Mouse (Mus musculus) c-Kit-positive CD71-positive TER-119-positive erythroid progenitor cells, embryonic 14.5 days (primary cell): ENCODE measurements at regions not wholly inside any gene's neighbourhood (a gene's known extent, or its start where the extent isn't known, plus 50 kb on each side); places are given as distances from the start of the nearest gene placed in this dataset.
"Not testable (repeated sequence)": the region's sequence is repeated elsewhere in the genome, so short reads cannot be mapped to it uniquely, and the experiment has no call there.

ENCODE experiments used
- DNase-seq: peaks from one replicate; pipeline ENCODE4 v3.0.0-alpha.2; 2013; ENCODE audit warnings: low spot score

DNA sequence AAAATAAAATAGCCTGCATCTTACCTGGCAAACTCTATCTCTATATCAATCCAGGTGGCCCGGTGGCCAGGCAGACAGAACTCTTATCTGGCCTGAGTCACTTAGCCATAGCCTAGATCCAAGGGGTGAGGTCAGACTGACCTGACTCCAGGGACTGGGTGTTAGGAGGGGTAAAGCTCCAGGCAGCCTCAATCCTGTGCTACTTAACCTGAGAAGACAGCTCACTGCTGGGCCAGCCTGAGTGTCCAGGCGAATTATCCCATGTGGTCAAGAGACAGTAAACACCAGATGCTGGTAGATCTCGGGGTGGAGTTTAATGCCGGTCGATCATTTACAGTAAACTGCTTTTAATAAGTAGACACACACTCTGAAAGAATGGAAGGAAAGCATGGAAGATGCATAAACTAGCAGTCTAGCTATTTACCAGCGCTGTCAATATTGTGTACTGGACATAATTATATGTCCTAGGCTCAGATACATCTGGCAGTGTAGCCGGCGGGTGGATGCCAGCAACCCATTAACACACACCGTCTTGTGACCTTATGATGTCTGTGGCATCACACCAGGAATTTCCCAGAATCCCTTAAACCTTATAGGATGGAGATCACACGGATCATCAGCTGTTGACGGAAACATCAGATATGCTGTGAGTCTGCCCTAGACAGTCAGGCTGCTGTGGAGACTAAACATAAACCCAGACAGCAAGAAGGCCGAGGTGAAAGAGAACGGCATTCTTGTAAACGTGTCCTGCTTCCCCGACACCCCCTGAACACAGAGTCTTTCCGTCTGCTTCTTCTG, 153.9 kb upstream of the Ubl3 start:
- no peak for DNase-seq

DNA sequence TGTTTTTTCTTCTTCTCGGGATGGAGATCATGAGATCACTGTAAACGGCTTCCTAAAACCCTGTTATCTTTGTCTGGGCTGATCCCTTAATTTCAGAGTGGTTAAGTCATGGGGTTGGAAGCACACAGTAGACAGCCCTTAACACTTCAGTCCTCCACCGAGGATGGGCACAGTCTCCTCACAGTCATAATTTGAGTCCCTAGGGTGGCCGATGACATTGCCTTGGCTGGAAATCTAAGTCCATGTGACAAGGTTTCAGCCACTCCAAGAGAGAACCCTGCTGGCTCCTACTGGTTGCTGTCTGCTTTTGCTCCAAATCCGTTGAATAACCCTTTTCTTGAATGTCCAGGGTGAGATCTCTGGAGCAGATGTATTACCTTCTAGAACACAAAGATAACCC, 152.2 kb upstream of the Ubl3 start:
- DNase-seq = no peak

DNA sequence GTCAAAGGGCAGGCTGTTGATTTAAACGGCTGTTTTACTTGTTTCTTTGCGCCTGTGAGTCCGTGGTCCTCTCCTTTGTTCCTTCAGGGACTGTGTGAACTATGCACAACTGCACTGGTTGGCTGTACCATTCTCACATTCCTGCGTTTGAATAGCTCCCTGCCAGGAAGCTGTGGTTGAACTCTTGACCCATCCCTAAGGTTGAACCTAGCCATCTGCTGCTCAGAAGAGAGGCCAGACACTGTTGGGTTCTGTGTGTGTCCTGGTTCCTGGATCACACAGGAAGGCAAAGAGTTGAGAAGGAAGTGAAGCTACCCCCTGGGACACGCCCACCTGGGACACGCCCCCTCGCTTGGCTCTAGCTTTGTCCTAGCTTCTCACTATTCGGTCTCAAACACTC, 149.3 kb upstream of the Ubl3 start:
- DNase-seq = no peak

DNA sequence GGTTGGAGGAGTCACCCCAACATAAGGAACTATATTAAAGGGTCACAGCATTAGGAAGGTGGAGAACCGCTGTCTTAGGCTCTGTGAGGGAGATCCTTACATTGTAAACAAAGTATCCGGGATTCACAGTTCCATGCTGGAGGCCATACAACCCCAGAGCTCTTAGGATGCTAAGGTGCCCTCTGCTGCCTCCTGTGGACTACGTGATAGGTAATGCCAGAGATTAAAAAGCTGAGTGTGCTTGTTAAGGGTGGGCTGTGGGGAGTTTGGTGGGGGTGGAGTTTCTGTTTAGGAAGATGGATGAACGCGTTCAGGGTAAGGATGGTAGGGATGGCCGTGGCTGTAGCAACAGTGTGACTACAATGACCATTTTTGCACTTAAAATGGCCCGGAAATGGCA, 148.4 kb upstream of the Ubl3 start:
- no peak for DNase-seq

DNA sequence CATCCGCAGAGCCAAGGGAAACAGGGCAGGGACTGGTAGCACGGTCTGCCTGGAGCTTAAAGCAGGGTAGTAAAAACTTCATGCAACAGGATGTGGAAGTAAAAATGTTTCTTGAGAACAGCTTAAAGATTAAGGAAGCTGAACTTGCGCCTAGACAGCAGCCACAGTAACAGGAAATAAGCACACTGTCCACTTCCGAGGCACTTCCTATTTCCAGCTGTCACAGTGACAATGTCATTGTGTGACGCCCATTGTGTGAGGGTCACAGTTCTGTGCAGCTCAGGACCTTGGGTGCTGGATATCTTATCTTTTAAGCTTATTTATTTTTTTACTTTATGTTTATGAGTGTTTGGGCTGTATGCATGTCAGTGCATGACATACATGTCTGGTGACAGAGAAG, 147.7 kb upstream of the Ubl3 start:
- DNase-seq = no peak

DNA sequence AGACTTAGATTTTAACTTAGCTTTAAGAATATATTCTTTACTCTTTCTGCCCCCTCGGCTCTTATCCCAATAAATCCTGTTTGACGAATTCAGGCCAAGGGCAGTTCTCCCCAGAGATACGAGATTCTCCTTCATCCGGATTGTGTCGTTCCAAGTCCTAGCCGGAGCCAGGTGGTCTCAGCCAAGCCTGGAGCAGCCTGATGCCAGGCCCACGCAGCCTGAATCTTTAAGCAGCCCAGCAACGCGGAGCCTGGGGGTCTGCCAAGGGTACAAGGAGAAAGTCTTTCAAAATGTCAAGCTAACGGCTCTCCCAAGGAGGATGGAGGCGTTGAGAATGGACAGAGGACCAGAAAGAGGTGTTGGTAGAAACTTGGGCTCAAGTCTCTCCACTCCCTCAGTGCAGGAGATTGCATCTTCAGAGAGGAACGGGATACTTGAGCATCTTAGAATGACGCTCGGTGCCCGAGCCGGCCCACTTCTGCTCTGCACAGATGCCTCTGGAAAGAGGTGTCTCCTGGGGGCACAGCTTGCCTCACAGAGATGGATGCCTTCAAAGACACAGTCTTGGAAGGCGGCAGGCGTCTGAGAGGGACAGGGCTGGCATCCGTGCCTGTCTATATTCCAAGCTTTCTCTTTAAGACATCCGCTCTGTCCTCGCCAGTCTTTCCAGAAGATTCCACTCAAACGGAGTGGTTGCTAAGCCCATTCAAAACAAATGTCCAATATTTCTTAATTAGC, 145.2 kb upstream of the Ubl3 start:
- no peak for DNase-seq

DNA sequence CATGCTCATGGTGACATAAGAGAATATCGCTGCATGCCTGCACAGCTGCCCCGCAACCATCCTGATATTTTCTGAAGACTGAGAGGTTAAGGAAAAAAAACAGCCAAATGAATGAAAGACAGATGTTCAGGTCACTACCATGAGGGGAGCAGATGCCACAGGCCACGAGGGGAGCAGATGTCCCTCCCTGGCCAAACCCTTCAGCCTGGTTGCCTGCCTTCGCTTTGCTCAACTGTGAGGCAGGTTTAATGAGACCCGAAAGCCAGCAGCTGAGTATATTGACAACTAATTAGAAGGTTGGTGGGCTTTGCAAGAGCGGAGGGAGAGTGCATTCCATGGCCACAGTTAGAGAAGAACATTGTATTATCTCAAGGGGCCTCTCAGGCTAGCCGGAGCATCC, 141.8 kb upstream of the Ubl3 start:
- no peak for DNase-seq

DNA sequence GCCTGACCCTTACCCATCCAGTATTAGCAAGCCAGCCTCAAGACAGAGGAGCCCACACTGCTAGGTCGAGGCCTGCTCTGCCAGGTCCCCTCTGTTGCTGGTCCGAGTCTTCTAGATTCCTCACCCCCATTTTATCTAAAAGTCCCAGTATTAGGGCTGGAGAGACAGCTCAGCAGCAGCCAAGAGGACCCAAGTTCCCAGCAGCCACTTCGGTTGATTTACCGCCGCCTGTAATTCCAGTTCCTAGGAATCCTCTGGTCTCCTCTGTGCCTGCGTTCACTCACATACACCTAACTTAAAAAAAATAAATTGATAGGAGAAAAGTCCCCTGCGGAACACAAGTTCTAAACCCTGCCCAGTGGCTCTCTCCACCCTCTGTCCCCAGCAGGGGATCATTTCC, 138.9 kb upstream of the Ubl3 start:
- no peak for DNase-seq

DNA sequence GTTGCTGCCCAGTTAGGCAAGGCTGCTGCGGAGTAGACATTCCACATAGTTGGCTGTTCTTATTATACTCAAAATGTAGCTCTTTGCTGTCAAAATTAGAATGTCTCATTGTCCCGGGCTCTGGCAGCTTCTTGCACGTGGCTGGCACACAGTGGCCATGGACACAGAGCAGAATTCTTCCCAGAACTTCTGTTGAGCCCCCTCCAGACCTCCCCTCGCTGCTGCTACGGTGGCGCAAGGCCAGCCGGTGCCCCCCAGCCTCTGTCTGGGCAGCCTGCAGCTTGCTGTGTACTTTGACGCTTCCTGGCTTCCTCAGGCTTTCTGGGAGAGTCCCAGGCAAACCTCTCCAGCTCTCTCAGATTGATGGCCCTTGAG, 138.2 kb upstream of the Ubl3 start:
- no peak for DNase-seq

DNA sequence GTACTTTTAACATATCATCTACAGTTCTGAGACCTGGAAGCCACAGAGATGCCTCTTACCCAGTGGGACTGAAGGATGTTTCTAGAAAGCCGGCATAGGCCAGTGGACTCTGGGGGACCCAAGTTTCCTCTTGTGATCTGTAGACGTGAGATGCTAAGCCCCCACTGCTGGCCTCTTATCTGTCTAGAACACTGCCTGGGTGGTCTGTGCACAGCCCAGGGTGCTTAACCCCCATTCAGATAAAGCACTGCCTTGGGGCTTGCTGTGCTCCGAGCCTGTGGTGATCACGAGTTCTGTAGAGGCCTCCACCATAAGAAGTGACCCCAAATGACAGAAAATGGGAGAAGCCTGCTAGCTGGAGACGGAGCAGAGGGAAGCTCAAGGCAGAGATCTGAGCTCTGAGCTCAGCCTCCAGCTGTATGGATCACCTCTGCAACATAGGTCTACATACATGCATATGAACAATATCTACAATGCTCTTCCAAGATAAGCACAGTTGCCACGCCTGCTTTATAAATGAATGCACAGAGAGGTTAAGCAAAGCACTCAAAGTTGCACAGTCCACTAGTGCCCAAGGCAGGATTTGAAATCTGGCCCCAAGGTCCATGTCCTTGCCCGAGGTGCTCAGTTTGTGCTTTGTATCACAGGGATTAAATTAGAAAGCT, 137.7 kb upstream of the Ubl3 start:
- DNase-seq = peak; percentile 52

DNA sequence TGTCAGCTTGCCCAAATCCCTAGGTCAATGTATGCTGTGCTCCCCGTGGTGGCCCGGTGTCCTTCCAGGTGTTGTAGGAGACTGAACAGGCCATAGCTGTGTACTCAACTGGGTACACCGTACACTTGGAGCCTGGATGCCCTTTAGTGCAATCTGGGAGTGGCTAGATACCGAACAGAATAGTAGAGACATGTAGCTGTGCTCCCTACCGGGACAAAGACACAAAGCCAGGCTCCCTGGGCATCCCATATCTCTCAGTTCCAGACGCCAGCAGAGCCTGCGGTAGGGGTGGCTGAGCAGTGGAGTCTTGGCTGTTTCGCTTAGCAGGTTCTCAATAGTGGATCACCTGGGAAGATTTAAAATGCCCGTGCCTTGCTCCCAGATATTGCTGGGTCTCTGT, 136.7 kb upstream of the Ubl3 start:
- peak; percentile 54 for DNase-seq

DNA sequence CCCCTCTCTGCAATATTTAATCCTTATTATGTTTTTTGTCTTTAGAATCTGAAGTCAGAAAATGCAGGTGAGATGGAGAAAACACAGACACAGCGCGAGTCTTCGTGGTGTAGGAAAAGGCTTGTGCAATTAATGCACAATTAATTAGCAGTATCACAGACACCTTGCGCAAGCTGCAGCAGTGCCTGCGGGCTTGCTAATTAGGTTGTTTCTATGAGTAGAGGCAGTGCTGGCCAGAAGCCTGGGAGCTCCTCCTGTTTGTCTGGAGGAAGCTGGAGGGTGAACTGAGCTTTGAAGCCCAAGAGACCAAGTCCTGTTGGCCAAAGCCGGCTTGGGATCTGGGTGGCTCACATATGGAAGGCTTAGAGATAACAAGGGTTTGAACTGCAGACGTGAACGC, 135.9 kb upstream of the Ubl3 start:
- DNase-seq = no peak

DNA sequence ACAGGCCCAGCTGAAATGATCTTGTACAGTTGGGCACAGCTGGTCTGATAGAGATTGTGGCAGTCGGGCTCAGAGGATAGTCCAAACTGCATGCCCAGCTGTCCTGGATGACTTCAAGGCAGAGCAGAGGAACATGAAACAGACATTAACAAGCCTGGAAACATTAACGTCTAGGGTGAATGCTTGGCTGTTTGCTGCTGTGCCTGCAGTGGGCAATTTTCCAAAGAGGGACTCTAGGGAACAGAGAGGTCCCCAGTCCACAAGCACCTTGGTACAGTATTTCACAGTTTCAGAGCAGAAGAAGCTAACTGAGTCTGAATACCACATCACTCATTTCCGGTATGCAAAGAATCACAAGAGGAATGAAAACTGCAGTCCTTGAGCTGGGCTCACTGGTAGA, 135.2 kb upstream of the Ubl3 start:
- no peak for DNase-seq

DNA sequence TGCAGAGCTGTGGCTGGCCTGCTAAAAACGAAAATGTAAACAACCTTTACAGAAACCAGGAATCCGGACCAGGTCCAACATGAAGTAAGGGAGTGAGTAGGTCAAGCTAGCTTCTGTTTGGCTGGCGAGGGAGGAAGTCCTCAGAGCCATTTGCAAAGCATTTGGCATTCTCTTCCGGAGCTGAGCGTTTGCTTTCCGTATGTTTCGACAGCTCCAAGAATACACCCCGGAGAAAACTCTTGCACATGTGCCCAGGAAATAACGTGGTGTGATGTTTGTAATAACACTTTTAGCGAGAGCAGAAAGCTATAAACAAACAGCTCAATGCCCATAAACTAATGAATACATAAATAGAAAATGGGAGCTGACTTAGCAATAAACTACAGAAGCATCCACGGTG, 131.6 kb upstream of the Ubl3 start:
- DNase-seq = no peak

DNA sequence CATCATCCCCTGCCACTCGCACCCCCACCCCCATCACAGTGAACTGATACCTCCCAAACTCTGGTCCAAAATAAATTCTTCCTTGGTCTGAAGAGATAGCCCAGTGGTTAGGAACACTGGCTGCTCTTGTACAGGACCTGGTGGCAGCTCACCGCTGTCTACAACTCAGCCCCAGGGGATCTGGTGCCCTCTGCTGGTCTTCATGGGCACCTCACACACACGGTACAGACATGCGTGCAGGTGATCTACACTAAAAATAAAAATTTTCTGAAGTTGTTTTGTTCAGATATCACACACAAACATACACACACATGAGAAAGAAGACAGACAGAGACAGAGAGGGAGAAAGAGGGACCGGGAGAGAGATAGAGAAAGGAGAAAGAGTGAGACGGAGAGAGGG, 130.0 kb upstream of the Ubl3 start:
- DNase-seq = no peak

DNA sequence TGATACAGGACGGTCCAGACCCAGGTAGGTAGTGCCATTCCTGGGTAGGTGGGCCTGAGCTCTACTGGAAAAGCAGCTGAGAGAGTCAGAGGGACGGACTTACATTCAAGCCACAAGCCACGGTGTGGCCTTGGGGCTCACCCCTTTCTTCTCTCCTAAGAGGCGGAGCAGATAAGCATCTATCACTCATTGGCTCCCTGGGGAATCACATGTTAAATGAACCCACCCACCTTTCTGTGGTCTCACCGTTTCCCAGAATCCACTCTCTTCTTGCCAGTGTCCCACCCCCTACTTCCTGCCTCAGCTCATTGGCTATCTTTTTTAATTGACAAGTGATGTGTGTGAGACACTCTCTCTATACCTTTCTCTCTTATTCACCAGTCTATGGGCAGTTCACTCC, 127.8 kb upstream of the Ubl3 start:
- no peak for DNase-seq

DNA sequence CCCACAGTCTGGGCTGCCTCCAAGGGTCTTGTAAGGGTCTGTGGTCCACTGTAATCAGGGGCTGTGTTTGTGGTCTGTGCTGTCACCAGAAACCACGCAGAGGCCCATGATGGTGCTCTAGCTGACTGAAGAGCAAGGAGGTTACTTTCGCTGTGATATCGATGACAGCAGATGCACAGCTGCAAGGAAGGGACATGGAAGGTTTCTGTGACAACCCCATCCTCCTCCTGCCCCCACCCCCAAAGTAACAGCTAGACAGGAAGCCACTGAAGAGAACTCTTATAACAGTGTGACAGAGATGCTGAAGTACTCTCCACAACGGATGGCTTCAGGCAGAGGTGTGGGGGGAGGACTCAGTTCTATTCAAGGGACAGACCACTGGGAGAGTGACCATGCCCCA, 127.0 kb upstream of the Ubl3 start:
- no peak for DNase-seq

DNA sequence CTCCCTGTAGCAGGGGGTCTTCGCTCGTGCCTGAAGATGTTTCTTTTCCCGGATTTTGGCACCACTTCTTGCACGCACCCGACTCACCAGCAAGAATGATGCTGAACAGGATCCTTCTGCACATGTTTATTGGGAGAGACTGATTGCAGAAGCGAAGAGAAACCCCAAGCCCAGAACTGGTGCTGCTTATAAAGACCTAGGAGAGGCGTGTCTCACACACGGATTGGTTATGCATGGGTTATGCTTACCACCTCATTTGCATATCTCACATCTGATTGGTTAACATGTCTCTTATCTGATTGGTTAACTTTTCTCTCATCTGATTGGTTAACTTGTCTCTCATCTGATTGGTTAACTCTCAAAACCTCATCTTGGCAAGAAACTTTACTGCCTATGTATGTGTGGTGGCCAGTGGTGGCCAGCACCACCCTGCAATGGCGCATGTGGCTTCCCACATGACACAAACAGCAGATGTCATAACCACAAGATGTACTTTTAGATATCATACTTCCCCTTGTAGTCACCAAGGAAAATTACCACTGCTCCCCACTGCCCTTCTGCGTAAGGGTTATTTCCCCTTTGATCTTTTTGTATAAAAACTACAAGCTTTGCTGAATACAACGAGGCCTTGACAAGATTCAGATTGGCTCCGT, 125.8 kb upstream of the Ubl3 start:
- DNase-seq = not testable (repeated sequence)

DNA sequence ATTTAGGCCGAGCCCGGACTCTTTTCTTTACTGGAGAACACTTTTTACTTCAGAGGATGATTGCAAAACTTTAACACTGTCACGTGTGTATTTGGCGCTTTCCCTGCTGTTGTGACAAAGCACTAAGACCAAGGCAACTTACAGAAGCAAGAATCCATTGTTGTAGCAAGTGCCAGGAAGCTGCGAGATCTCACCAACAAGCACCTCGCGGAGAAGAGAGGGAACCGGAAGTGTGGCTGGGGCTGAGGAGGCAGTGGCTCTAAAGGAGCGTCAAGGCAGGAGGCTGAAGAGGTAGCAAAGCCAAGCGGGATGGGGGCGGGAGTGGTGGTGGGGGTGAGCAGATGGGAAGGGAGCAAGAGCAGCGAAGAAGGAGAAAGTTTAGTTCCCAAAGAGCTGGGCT, 121.7 kb upstream of the Ubl3 start:
- DNase-seq = no peak

DNA sequence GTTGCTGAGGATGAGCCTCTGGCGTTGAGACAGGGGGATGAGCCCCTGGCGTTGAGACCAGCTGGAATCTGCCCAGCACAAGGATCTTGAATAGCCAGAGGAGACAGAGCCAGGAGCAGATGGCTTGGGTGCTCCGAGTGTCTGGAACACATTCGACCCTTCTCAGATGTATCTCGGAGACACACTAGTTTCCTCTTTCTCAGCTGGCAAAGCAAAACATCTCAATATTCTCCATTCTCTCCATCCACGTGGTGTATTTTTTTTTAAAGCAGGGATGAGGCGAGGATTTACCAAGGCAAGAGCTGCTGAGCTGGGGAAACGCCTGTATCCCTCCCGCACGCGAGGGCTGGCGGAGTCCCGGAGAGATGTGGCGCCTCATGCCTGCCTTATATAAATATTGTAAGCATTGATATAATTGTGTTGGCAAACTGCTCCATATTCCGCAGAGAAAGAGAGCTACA, 109.7 kb upstream of the Ubl3 start:
- DNase-seq = no peak

DNA sequence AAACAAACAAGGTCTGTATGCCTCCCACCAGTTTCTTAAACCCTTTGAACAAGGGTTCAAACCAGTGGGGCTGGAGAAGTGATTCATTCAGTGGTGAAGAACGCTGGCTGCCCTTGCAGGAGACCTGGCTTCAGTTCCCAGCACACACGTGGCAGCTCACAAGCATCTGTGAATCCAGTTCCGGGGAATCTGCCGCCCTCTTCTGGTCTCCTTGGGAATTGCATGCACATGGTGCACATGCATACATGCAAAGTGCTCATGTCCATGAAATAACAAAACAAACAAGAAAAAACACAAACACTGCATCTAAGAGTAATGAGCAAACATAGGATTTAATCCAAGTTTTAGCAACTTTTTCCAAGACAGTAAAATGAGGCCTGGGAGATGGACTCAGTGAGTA, 108.5 kb upstream of the Ubl3 start:
- DNase-seq = no peak

DNA sequence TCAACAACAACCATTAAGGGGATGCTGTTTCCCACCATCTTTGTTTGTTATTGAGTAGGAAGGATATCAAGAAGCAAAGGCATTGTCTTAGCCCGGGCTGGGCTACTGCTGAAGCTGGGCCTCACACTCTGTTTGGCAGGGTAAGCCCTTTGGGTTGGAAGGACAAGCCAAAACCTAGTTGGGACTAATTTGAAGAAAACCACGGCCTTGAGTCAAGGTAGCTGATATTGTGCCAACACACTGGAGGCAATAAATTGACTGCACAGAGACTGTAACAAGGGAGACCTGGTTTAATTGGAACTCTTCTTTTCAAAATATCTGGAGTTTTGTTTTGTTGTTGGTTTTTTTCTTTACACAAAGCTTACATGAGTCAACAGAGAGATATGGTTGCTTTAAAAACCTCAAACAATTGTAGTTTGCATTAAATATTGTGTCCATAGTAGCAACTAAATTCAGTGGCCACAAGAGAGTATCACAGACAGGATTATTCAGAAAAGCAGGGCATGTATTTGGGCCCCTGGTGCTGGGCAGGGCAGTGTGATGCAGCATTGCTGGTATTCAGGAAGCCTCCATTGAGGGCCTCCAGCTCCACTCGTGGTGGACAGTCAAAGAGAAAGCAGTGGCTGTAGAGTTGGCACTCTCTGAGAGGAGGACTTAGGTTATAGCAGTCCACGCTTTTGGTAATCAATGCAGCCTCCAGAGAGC, 105.5 kb upstream of the Ubl3 start:
- DNase-seq = no peak
